Mouse (Mus musculus) heart, adult 2 months (tissue): ENCODE results near the gene Myh7. TPM values are rescaled to one million over a fixed set of nuclear protein-coding genes. Genes with fewer than 3 reads are reported as not detected.

Experiments
- DNase-seq, 2 experiments: peaks; one replicate each; pipeline ENCODE4 v3.0.0; 2021
- H3K27ac ChIP-seq: fragments of 200-600 bp; 2 replicates; pipeline ENCODE4 v1.8.1; 2022
- H3K27me3 ChIP-seq: fragments of 200-500 bp; 2 replicates; pipeline ENCODE4 v1.6.1; 2012; ENCODE audit warnings: mild to moderate bottlenecking, low read length, inconsistent platforms, mixed read lengths; ENCODE audit not compliant: control insufficient read depth, insufficient read depth
- H3K36me3 ChIP-seq: fragments of 200-500 bp; 2 replicates; pipeline ENCODE4 v1.6.1; 2012; ENCODE audit warnings: low read length, inconsistent platforms; ENCODE audit not compliant: control insufficient read depth, insufficient read depth
- H3K4me1 ChIP-seq: fragments of 200-500 bp; 2 replicates; pipeline ENCODE4 v1.6.1; 2011; ENCODE audit warnings: low read length; ENCODE audit not compliant: control insufficient read depth, insufficient read depth
- H3K4me3 ChIP-seq: fragments of 200-600 bp; 2 replicates; pipeline ENCODE4 v1.8.1; 2022
- H3K79me2 ChIP-seq: fragments of 200-500 bp; replicated peaks from 2 replicates; pipeline ENCODE4 v1.6.1; 2012; ENCODE audit warnings: mild to moderate bottlenecking, inconsistent platforms, low read length, moderate library complexity, mixed read lengths; ENCODE audit not compliant: control insufficient read depth, insufficient read depth
- H3K9ac ChIP-seq: fragments of 200-500 bp; 2 replicates; pipeline ENCODE4 v1.6.1; 2012; ENCODE audit warnings: low read depth, mild to moderate bottlenecking, control low read depth, inconsistent platforms, low read length, mixed read lengths
- CTCF ChIP-seq: fragments of 200-600 bp; IDR thresholded peaks from 2 replicates; pipeline ENCODE4 v1.8.1; 2022; ENCODE audit warnings: antibody characterized with exemption, mild to moderate bottlenecking, moderate library complexity
- EP300 ChIP-seq: fragments of 200-500 bp; IDR thresholded peaks from 2 replicates; pipeline ENCODE4 v1.6.1; 2011; ENCODE audit warnings: low read depth, low read length, control low read depth; ENCODE audit not compliant: insufficient read depth
- POLR2A ChIP-seq: fragments of 200-500 bp; IDR thresholded peaks from 2 replicates; pipeline ENCODE4 v1.6.1; 2011; ENCODE audit warnings: mild to moderate bottlenecking, low read depth, low read length, control low read depth; ENCODE audit not compliant: insufficient read depth
- WGBS: fragments of 180-500 bp; shearing (Covaris S2); methylation state at CpG from one replicate; pipeline ENCODE4 v1.1.7; 2018; 5-methylcytosine and 5-hydroxymethylcytosine counted together
- intact Hi-C: fragments of 180-260 bp; cut with DNase I; formaldehyde crosslinking; loops from one replicate; pipeline ENCODE4 v1.15.1; 2025
- polyA plus RNA-seq: library from polyadenylated mRNA; depleted of rRNA; stranded (reverse); fragments of >200 nt; gene quantifications from 2 replicates; pipeline ENCODE4 v1.2.3, GENCODE M21; 2012
- total RNA-seq, 2 experiments: library from RNA; stranded (reverse); gene quantifications; 2 replicates each; pipeline ENCODE4 v1.2.3; 2021

Gene Myh7
- total and polyA plus RNA-seq, 3 experiments = 29.5 to 2,240 (median 1,935) TPM

DNA sequence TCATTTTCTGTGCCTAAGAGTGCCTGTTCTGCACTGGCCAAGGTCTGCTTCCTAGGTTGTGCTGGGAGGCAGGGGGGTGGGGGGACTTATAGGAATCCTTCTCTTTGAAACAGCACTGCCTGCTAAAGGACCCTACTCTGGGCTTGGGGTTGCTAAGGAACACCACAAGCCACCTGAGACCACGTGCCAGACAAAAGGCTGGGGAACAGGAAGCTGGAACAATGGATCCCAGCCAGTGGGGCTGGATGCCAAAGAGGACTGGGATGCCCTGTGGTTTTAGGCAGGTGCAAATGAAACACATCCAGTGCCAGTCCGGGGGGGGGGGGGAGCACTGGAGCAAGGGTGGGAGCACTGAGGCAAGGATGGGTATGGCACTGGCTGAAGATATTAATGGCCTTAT is 64.0 kb downstream of the Myh7 start:
- Histone ChIP-seq H3K27me3 (peaks cover 8% of the 10 kb centered on the region), H3K27ac (no peak overlapping the region), H3K9ac (no peak overlapping the region), H3K4me3 (no peak overlapping the region), H3K4me1 (no peaks in the 10 kb centered on the region), H3K36me3 (no peaks in the 10 kb centered on the region), H3K79me2 (no peaks in the 10 kb centered on the region)
- TF ChIP-seq CTCF (no peak), POLR2A (no peak), EP300 (no peak)
- intact Hi-C loops = no loop called here
- no peak for DNase-seq
- 25% methylated on average over 2 of the region's 2 CpGs for WGBS

DNA sequence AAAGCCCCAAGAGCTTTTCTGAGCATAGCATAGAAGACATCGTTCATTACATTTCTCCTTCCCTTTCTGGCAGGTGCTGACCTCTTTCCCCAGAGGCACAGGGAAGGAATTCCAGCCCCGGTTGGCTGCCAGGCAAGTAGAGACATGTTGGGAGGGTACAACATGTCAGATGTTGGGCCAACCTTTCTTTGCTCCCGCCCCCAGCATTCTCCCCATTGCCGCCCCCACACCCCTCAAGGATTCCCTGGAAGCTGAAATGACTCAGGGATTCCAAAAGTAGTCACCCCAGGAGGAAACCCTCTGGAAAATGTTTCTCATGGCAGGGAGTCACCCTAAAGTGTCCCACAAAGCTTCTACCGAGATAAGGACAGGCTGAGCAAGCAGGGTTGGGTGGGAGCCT is 64.6 kb downstream of the Myh7 start:
- WGBS = 47% methylated on average over 5 of the region's 5 CpGs
- Histone ChIP-seq H3K9ac (no peak overlapping the region), H3K4me3 (no peak overlapping the region), H3K36me3 (no peaks in the 10 kb centered on the region), H3K27ac (no peak overlapping the region), H3K4me1 (no peaks in the 10 kb centered on the region), H3K27me3 (peaks cover 8% of the 10 kb centered on the region), H3K79me2 (no peaks in the 10 kb centered on the region)
- TF ChIP-seq EP300 (no peak), POLR2A (no peak), CTCF (no peak)
- intact Hi-C loops = no loop called here
- no peak for DNase-seq

DNA sequence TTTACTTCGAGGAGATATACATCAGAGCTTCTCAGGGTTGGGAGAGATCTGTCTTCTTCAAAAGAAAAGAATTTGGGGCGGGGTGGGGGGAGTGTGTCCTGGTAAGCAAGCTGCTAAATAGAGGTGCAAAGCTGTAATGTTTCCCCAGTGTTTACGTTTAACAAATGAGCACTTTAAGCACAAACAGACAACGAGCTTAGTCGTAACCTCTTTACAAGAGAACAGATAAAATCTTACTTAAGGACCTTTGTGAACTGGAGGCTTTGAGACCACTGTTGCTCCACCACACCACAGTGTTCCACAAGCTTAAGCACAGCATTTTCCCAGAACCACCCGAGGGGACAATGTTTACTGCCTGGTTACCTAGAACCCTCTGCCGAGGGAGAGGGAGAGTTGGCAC is 67.1 kb downstream of the Myh7 start:
- no peaks in the 10 kb centered on the region for H3K36me3 ChIP-seq

DNA sequence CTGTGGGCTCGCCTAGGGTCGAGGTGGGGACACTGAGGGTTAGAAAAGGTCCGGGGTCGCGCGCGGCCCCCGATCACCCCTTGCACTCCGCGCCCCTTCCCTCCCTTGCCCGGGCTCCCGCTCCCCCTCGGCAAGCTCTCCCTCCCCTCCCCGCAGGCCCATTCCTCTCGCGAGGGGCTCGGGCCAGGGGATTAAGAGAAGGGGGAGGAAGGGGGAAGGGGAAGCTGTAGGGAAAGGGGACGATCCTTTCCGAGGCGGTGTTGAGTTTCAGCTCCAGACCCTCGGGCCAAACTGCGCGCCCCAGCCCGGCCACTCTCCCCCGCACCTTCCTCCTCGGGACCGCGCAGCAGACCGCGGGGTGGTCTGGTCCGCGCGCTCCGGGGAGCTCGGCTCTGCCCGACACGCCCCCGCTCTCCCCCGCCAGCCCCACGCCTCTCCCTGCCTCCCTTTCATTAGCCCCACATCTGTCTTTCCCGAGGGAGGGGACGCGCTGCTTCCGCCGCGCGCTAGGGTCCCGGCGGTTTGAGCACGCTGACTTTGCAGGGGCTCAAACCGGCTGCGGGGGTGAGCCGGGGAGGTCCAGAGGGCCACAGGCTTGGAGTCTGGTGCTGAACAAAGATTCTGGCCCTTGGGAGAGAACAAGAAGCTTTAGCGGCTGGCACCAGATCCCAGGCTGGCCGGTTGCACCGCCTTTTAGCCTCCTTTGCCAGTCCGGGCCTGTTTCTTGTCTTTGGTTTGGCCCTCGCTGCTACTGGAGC is 67.8 kb downstream of the Myh7 start:
- Histone ChIP-seq H3K9ac (peak overlapping the region; percentile 66), H3K27ac (peak overlapping the region; percentile 58), H3K4me3 (peak overlapping the region; percentile 34), H3K4me1 (no peaks in the 10 kb centered on the region; the same call in 1 of the 2 replicates), H3K79me2 (no peaks in the 10 kb centered on the region), H3K27me3 (peaks cover 8% of the 10 kb centered on the region), H3K36me3 (no peaks in the 10 kb centered on the region)
- DNase-seq = peak; percentile 72 to 74
- intact Hi-C loops = no loop called here
- TF ChIP-seq CTCF (no peak), EP300 (no peak), POLR2A (no peak)
- WGBS = 2% methylated on average over 54 of the region's 58 CpGs

More for the DNA sequence above, 67.1 kb downstream of the Myh7 start:
- Histone ChIP-seq H3K27ac (peak overlapping the region; percentile 58; the same call in 1 of the 2 replicates), H3K4me1 (no peaks in the 10 kb centered on the region; the same call in 1 of the 2 replicates), H3K27me3 (peaks cover 8% of the 10 kb centered on the region), H3K9ac (no peak overlapping the region), H3K4me3 (no peak overlapping the region), H3K79me2 (no peaks in the 10 kb centered on the region)
- no peak for DNase-seq
- TF ChIP-seq CTCF = no peak
- no peak for TF ChIP-seq EP300
- TF ChIP-seq POLR2A = no peak
- WGBS = 54% methylated on average over 7 of the region's 7 CpGs
- intact Hi-C loops = no loop called here

DNA sequence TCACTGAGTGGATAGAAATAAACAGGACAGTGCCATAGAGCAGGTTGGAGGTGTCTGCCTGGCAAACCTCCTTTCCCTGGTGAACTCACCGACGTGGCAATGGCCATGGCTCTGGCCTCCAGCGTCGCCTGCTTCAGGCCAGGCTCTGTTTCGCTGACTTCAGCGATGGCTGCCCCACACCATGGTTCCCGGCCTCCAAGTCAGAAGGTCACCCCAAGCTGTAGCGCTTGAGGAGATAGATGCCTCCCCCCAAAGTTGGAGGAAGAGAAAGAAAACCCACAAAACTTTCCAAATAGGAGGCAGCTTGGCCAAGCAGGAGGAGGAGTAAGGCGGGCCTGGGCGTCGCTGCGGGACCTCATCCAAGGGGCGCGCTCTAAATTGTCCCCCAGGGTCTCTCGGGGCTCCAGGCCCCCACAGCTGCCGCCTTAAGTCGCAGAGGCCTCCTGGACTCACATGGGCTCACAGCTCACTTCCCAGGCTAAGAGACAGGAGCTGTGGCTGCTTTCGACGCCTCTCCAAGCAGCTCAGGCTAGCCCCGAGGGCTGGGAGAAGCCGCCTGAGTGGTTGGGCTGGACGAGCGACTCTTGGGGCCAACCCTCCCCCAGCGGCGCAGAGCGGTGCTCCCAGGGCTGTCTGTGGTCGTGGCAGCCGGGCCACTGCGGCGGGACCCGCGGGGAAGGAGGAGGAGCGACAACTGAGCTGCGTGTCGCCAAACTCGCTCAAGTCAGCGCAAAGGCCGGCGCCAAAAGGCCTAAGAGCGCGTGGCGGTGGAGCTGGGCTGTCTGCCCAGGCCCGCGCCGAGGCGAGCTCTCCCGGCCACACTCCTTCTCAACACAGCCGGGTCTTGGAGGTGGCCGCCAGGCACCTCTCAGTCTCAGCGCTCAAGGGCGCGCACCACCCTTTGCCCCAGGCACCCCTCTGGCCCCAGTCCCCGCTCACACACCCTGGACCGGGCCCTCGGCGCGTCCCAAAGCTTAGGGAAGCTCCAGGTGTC is 68.8 kb downstream of the Myh7 start, which contains the start of gene Efs:
Gene Efs (minus strand): TSS at position 778 of the 994 bp plus-strand sequence.
- TF ChIP-seq EP300 (no peak), POLR2A (0 out of 2 replicates have a peak, but pooled peaks have one; percentile 42), CTCF (no peak)
- intact Hi-C loops = no loop called here
- Histone ChIP-seq H3K9ac (peak within 1 kb of the TSS; percentile 66), H3K27ac (peak within 1 kb of the TSS; percentile 58), H3K4me1 (no peaks in the 10 kb centered on the region; the same call in 1 of the 2 replicates), H3K79me2 (no peaks in the 10 kb centered on the region), H3K4me3 (peak within 1 kb of the TSS; percentile 34), H3K36me3 (no peaks in the 10 kb centered on the region), H3K27me3 (peaks cover 8% of the 10 kb centered on the region)
- peak; percentile 74 to 76 for DNase-seq
- WGBS = 8% methylated on average over 57 of the region's 57 CpGs
